Mouse (Mus musculus) C2C12 (cell line): ENCODE measurements around the gene Msto1. TPM values are rescaled to one million over a fixed set of nuclear protein-coding genes. Genes with fewer than 3 reads are reported as not detected.
"Not testable (repeated sequence)": the region's sequence is repeated elsewhere in the genome, so short reads cannot be mapped to it uniquely, and the experiment has no call there.

Experiments used
- H3K27me3 ChIP-seq: one replicate; pipeline ENCODE4 v1.6.1; 2011; ENCODE audit not compliant: control insufficient read depth, insufficient read depth, insufficient read length
- H3K36me3 ChIP-seq: one replicate; pipeline ENCODE4 v1.6.1; 2011; ENCODE audit not compliant: control insufficient read depth, insufficient read depth
- H3K4me3 ChIP-seq: one replicate; pipeline ENCODE4 v1.5.1; 2011; ENCODE audit warnings: mild to moderate bottlenecking, control low read depth; ENCODE audit not compliant: poor library complexity, insufficient read depth, severe bottlenecking
- H3K79me2 ChIP-seq: one replicate; pipeline ENCODE4 v1.6.1; 2011; ENCODE audit not compliant: control insufficient read depth, insufficient read depth
- H3K79me3 ChIP-seq: one replicate; pipeline ENCODE4 v1.6.1; 2011; ENCODE audit warnings: low read depth, control low read depth
- H3ac ChIP-seq: one replicate; pipeline ENCODE3; 2011; ENCODE audit warnings: low read depth; ENCODE audit not compliant: control insufficient read depth, insufficient read length
- CEBPB ChIP-seq: IDR thresholded peaks from one replicate; pipeline ENCODE4 v1.6.1; 2011; ENCODE audit warnings: low read depth, mild to moderate bottlenecking, control low read depth, moderate library complexity
- CTCF ChIP-seq: IDR thresholded peaks from one replicate; pipeline ENCODE4 v1.5.1; 2011; ENCODE audit not compliant: control insufficient read depth, insufficient read depth, insufficient read length
- FOSL1 ChIP-seq: IDR thresholded peaks from one replicate; pipeline ENCODE4 v1.8.0; 2011; ENCODE audit warnings: mild to moderate bottlenecking, low read length; ENCODE audit not compliant: poor library complexity, insufficient read depth, severe bottlenecking
- MAX ChIP-seq: IDR thresholded peaks from one replicate; pipeline ENCODE4 v1.6.1; 2011; ENCODE audit warnings: mild to moderate bottlenecking, control low read depth
- MYOD1 ChIP-seq: IDR thresholded peaks from one replicate; pipeline ENCODE4 v1.6.1; 2011; ENCODE audit warnings: low read depth; ENCODE audit not compliant: control insufficient read depth, insufficient read length
- MYOG ChIP-seq: IDR thresholded peaks from one replicate; pipeline ENCODE4 v1.6.1; 2011; ENCODE audit not compliant: control insufficient read depth, insufficient read length; ENCODE audit errors: extremely low read depth
- USF1 ChIP-seq: IDR thresholded peaks from one replicate; pipeline ENCODE4 v1.6.1; 2011; ENCODE audit warnings: low read depth, mild to moderate bottlenecking, control low read depth, moderate library complexity
- polyA plus RNA-seq: library from polyadenylated mRNA; unstranded; fragments of >200 nt; fragmentation: generic; extraction: Trizol; gene quantifications from one replicate; pipeline ENCODE4 v1.2.1, GENCODE M21; 2012; ENCODE audit warnings: missing spikeins

Gene Msto1
- polyA plus RNA-seq, 1 experiment: 52.0 TPM

- Histone ChIP-seq H3K79me3 (peaks cover 6% of the 10 kb centered on the region), H3K36me3 (peaks cover 46% of the 10 kb centered on the region)
Measured at GRCm38 (mm10) chr3:88912585-88912984, 1.2 kb downstream of the Msto1 start.

GRCm38 (mm10) chr3:88906393-88907159 is 7.2 kb downstream of the Msto1 start:
- peaks cover 8% of the 10 kb centered on the region for H3K79me2 ChIP-seq
- no peaks in the 10 kb centered on the region for H3K27me3 ChIP-seq
- no peak for TF ChIP-seq MAX
- no peak for TF ChIP-seq USF1
- no peak for TF ChIP-seq MYOD1
- no peak for TF ChIP-seq CTCF
- TF ChIP-seq CEBPB: no peak
- TF ChIP-seq MYOG: no peak
- TF ChIP-seq FOSL1: no peak
- no peaks in the 10 kb centered on the region for H3K79me3 ChIP-seq
- peaks cover 87% of the 10 kb centered on the region for H3K36me3 ChIP-seq
- H3ac ChIP-seq: no peak overlapping the region
- no peak overlapping the region for H3K4me3 ChIP-seq

More at GRCm38 (mm10) chr3:88912585-88912984, 1.2 kb downstream of the Msto1 start:
- Histone ChIP-seq H3K27me3 (no peaks in the 10 kb centered on the region), H3K4me3 (no peak overlapping the region), H3K79me2 (peaks cover 22% of the 10 kb centered on the region), H3ac (no peak overlapping the region)
- peak; percentile 46 for TF ChIP-seq USF1
- TF ChIP-seq CTCF: no peak

DNA sequence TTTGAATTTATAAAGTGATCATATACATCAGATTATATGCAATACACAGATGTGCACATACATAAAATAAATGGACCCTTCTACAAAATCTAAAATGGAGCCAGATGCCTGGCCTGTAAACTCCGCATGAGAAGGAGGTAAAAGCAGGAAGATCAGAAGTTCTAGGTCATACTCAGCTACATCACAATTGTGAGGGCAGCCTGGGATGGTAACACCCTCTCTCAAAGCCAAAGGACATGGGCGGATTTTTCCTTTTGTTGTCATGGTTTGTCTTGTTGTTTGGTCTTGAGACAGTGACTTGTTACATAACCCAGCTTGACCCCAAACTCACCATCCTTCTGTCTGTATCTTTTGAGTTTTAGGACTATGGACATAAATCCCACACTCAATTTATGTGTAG is 8.1 kb downstream of the Msto1 start:
- Histone ChIP-seq H3K36me3 (peaks cover 82% of the 10 kb centered on the region), H3ac (no peak overlapping the region), H3K27me3 (no peaks in the 10 kb centered on the region), H3K4me3 (no peak overlapping the region), H3K79me2 (no peaks in the 10 kb centered on the region), H3K79me3 (no peaks in the 10 kb centered on the region)
- TF ChIP-seq MAX (no peak), MYOG (no peak), MYOD1 (no peak), CTCF (no peak), CEBPB (no peak)

DNA sequence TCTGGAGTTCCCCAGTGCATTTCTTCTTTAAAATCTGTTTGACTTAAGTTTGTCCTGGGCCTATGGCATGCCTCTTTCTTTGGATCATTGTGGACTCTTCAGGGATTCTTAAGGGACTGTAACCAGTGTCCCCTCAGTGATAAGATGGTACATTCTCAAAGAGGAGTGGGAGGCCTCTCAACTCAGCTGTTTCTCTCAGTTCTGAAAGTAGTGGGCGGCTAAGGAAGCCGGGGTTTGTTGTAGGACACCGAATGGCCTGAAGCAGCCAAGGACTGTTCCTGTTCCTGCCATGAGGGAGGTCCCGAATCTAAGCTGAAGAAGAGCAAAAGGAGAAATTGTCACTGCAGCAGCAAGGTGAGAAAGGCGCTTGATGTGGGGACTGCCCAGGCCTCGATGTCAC is 8.6 kb downstream of the Msto1 start:
- TF ChIP-seq MYOG: no peak
- no peak for TF ChIP-seq CEBPB
- H3K79me3 ChIP-seq: no peaks in the 10 kb centered on the region
- H3K27me3 ChIP-seq: no peaks in the 10 kb centered on the region
- H3ac ChIP-seq: no peak overlapping the region
- H3K4me3 ChIP-seq: no peak overlapping the region
- no peaks in the 10 kb centered on the region for H3K79me2 ChIP-seq
- peaks cover 81% of the 10 kb centered on the region for H3K36me3 ChIP-seq

- H3ac ChIP-seq: no peak overlapping the region
- TF ChIP-seq MYOD1: no peak
- no peak for TF ChIP-seq FOSL1
- TF ChIP-seq CEBPB: no peak
- no peak for TF ChIP-seq MAX
- no peak for TF ChIP-seq USF1
- no peaks in the 10 kb centered on the region for H3K27me3 ChIP-seq
- H3K4me3 ChIP-seq: no peak overlapping the region
- peaks cover 77% of the 10 kb centered on the region for H3K36me3 ChIP-seq
- H3K79me3 ChIP-seq: no peaks in the 10 kb centered on the region
- no peaks in the 10 kb centered on the region for H3K79me2 ChIP-seq
Measured at GRCm38 (mm10) chr3:88904803-88905202, 9.0 kb downstream of the Msto1 start.

DNA sequence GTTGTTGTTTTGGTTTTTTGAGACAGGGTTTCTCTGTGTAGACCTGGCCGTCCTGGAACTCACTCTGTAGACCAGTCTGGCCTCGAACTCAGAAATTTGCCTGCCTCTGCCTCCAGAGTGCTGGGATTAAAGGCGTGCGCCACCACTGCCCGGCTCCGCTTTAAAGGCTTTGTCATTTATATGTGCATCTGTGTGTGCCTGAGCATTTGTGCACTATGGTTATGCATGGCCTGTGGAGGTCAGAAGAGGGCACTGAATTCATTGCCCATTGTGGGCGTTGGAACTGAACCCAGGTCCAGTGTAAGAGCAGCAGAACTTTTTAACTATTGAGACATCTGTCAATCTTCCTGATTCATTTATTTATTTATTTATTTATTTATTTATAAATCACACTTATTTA is 20.8 kb downstream of the Msto1 start:
- not testable (repeated sequence) for H3K4me3 ChIP-seq, H3K79me2 ChIP-seq, H3K27me3 ChIP-seq, H3K79me3 ChIP-seq, H3ac ChIP-seq
- H3K36me3 ChIP-seq: peaks cover 14% of the 10 kb centered on the region

GRCm38 (mm10) chr3:88882536-88882935 is 31.3 kb downstream of the Msto1 start:
- not testable (repeated sequence) for H3K27me3 ChIP-seq, H3ac ChIP-seq, H3K79me3 ChIP-seq, H3K4me3 ChIP-seq, H3K79me2 ChIP-seq, H3K36me3 ChIP-seq

- peaks cover 17% of the 10 kb centered on the region for H3K36me3 ChIP-seq
- H3K79me2 ChIP-seq, H3ac ChIP-seq, H3K79me3 ChIP-seq, H3K4me3 ChIP-seq, H3K27me3 ChIP-seq: not testable (repeated sequence)
Measured at GRCm38 (mm10) chr3:88868449-88868848, 45.4 kb downstream of the Msto1 start.

- H3K36me3 ChIP-seq: peaks cover 25% of the 10 kb centered on the region
- not testable (repeated sequence) for H3K27me3 ChIP-seq, H3K4me3 ChIP-seq, H3K79me3 ChIP-seq, H3K79me2 ChIP-seq, H3ac ChIP-seq
Measured at GRCm38 (mm10) chr3:88867177-88867576, 46.6 kb downstream of the Msto1 start.

- peaks cover 25% of the 10 kb centered on the region for H3K36me3 ChIP-seq
- H3K79me3 ChIP-seq, H3K27me3 ChIP-seq, H3ac ChIP-seq, H3K4me3 ChIP-seq, H3K79me2 ChIP-seq: not testable (repeated sequence)
Measured at GRCm38 (mm10) chr3:88866735-88867134, 47.1 kb downstream of the Msto1 start.
